Mouse (Mus musculus) brown adipose tissue, adult 24 weeks (tissue): Measurements from ENCODE around the gene Nprl3. TPM values are rescaled to one million over a fixed set of nuclear protein-coding genes. Genes with fewer than 3 reads are reported as not detected.
A peak's percentile ranks its signal among the peaks of the same experiment; 100 is the strongest.
"Not testable (repeated sequence)": the region's sequence is repeated elsewhere in the genome, so short reads cannot be mapped to it uniquely, and the experiment has no call there.

Experiments
- H3K27ac ChIP-seq: fragments of 200-500 bp; replicated peaks from 2 replicates; pipeline ENCODE4 v1.5.1; 2012; ENCODE audit warnings: low read depth, mild to moderate bottlenecking, low read length
- H3K4me1 ChIP-seq: fragments of 200-500 bp; 2 replicates; pipeline ENCODE4 v1.6.1; 2012; ENCODE audit warnings: low read length, mixed read lengths; ENCODE audit not compliant: control insufficient read depth, insufficient read depth, insufficient read length
- H3K4me3 ChIP-seq: fragments of 200-500 bp; 2 replicates; pipeline ENCODE4 v1.5.1; 2012; ENCODE audit warnings: low read depth, mild to moderate bottlenecking, low read length, moderate library complexity; ENCODE audit not compliant: insufficient read depth
- polyA plus RNA-seq: library from polyadenylated mRNA; stranded (reverse); fragments of >200 nt; gene quantifications from 2 replicates; pipeline ENCODE4 v1.2.4, GENCODE M21; 2012; ENCODE audit not compliant: missing spikeins, insufficient read depth, insufficient read length

Nprl3 gene
- polyA plus RNA-seq, result 18.2 and 19.3 TPM in 2 replicates

- H3K4me1 ChIP-seq, result no peaks in the 10 kb centered on the region
- H3K27ac ChIP-seq, result peak within 1 kb of the TSS; percentile 91
- peak within 1 kb of the TSS; percentile 98 for H3K4me3 ChIP-seq
These were observed at the start of gene Nprl3 for GRCm38 (mm10) chr11:32267188-32267884. TSS of gene Nprl3 (minus strand) at chr11:32267707.

GRCm38 (mm10) chr11:32316009-32316408, 48.5 kb upstream of the Nprl3 start:
- no peak overlapping the region for H3K4me3 ChIP-seq
- H3K27ac ChIP-seq, result no peak overlapping the region
- H3K4me1 ChIP-seq, result no peaks in the 10 kb centered on the region

GRCm38 (mm10) chr11:32309928-32310327, 42.4 kb upstream of the Nprl3 start:
- no peak overlapping the region for H3K4me3 ChIP-seq
- no peaks in the 10 kb centered on the region for H3K4me1 ChIP-seq
- H3K27ac ChIP-seq, result no peak overlapping the region

GRCm38 (mm10) chr11:32309446-32309845, 41.9 kb upstream of the Nprl3 start:
- Histone ChIP-seq H3K27ac (no peak overlapping the region), H3K4me3 (no peak overlapping the region), H3K4me1 (no peaks in the 10 kb centered on the region)

- H3K27ac ChIP-seq, result no peak overlapping the region
- no peaks in the 10 kb centered on the region for H3K4me1 ChIP-seq
- H3K4me3 ChIP-seq, result no peak overlapping the region
These were observed 39.5 kb upstream of the Nprl3 start for GRCm38 (mm10) chr11:32307006-32307405.

GRCm38 (mm10) chr11:32303455-32303854, 35.9 kb upstream of the Nprl3 start:
- H3K4me3 ChIP-seq, result no peak overlapping the region
- no peaks in the 10 kb centered on the region for H3K4me1 ChIP-seq
- H3K27ac ChIP-seq, result no peak overlapping the region

- no peaks in the 10 kb centered on the region for H3K4me1 ChIP-seq
- no peak overlapping the region for H3K4me3 ChIP-seq
- no peak overlapping the region for H3K27ac ChIP-seq
These were observed 35.4 kb upstream of the Nprl3 start for GRCm38 (mm10) chr11:32302824-32303419.

- no peaks in the 10 kb centered on the region for H3K4me1 ChIP-seq
- H3K27ac ChIP-seq, result no peak overlapping the region
- no peak overlapping the region for H3K4me3 ChIP-seq
These were observed 34.0 kb upstream of the Nprl3 start for GRCm38 (mm10) chr11:32301506-32301905.

GRCm38 (mm10) chr11:32300279-32301267, 33.1 kb upstream of the Nprl3 start:
- Histone ChIP-seq H3K27ac (no peak overlapping the region), H3K4me1 (no peaks in the 10 kb centered on the region), H3K4me3 (no peak overlapping the region)

- H3K4me1 ChIP-seq, H3K27ac ChIP-seq, H3K4me3 ChIP-seq: not testable (repeated sequence)
These were observed 32.4 kb upstream of the Nprl3 start, which contains the start of gene Hbq1a for GRCm38 (mm10) chr11:32299865-32300264. TSS of gene Hbq1a (plus strand) at chr11:32300069.

- Histone ChIP-seq H3K27ac (no peak overlapping the region), H3K4me3 (no peak overlapping the region), H3K4me1 (no peaks in the 10 kb centered on the region)
These were observed 31.0 kb upstream of the Nprl3 start for GRCm38 (mm10) chr11:32298532-32298918.

GRCm38 (mm10) chr11:32297866-32298531, 30.5 kb upstream of the Nprl3 start:
- Histone ChIP-seq H3K27ac (no peak overlapping the region), H3K4me1 (no peaks in the 10 kb centered on the region), H3K4me3 (no peak overlapping the region)

GRCm38 (mm10) chr11:32297417-32297816, 29.9 kb upstream of the Nprl3 start:
- not testable (repeated sequence) for H3K4me3 ChIP-seq, H3K27ac ChIP-seq, H3K4me1 ChIP-seq

GRCm38 (mm10) chr11:32296203-32296602, 28.7 kb upstream of the Nprl3 start, which contains the start of gene Hba-a2:
TSS of gene Hba-a2 (plus strand) at chr11:32296489.
- not testable (repeated sequence) for H3K4me1 ChIP-seq, H3K4me3 ChIP-seq, H3K27ac ChIP-seq

GRCm38 (mm10) chr11:32293479-32293878, 26.0 kb upstream of the Nprl3 start:
- not testable (repeated sequence) for H3K4me3 ChIP-seq, H3K4me1 ChIP-seq, H3K27ac ChIP-seq
